Mouse (Mus musculus): ENCODE data around the gene Gnaz. TPM values are rescaled to one million over a fixed set of nuclear protein-coding genes. Genes with fewer than 3 reads are reported as not detected.

Gene Gnaz
- polyA plus RNA-seq, 1 experiment from 2014 or later, result 5.6 TPM

DNA sequence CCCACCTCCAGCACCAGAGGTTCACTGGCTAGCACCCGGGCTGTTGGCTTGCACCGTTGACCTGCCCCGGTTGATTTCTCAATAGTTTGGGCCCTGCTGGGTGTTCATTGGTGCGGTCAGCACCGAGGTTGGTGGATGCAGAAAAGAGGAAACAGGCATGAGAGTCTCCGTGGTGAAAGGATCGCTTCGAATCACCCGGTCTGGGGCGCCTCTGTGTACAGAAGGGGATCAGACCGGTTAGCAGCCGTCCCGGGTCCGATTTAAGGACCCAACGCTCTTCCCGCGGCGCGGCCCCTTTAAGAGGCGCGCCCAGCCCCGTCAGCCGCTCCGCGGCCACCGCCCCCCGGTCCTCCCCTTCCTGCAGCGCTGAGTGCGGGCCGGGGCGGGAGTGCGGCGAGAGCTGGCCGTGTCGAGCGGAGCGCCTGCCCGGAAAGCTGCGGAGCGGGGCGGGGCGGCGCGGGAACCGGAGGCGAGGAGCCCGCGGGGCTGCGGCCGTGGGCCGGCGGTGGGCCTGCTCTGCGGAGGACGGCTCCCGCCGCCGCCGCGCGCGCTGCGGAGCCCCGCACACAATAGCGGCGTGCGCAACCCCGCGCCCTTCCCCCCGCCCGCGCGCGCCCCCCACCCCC, 93.4 kb downstream of the Gnaz start, which contains the start of gene Bcr:
TSS of gene Bcr (plus strand) at position 376 of the 626 bp plus-strand sequence.
- ChIA-PET CTCF (interaction anchor here (0.7 to 5.4 kb wide), 12 partner anchors 18 to 109 kb away, joined by 3 to 99 read pairs (median 7); no protein-coding TSS in a partner anchor), POLR2A (interaction anchor here (2.8 kb wide), 1 partner anchor 91 kb away, joined by 14 read pairs; no protein-coding TSS in a partner anchor)
- no peak for TF ChIP-seq CTCF (IDR thresholded peaks at IDR 0.05)
- H3K27me3 ChIP-seq, result no peaks in the 10 kb centered on the region
- peak; percentile 84 for ATAC-seq
- in situ Hi-C loops (cut with MboI; ENCODE audit: low pct_unique_long_range_greater_than_20kb), result loop anchor here (25.0 kb wide), 1 partner anchor 377 kb away; no protein-coding TSS in a partner anchor
- no peak for DNase-seq (ENCODE audit: low read depth, low spot score)

GRCm38 (mm10) chr10:75060843-75061235, 93.9 kb downstream of the Gnaz start:
- DNase-seq (ENCODE audit: low read depth, low spot score) (no peak), ATAC-seq (no peak)
- POLR2A ChIA-PET, result interaction anchor here (2.8 kb wide), 1 partner anchor 90 kb away, joined by 14 read pairs; no protein-coding TSS in a partner anchor
- in situ Hi-C loops (cut with MboI; ENCODE audit: low pct_unique_long_range_greater_than_20kb), result loop anchor here (25.0 kb wide), 1 partner anchor 376 kb away; no protein-coding TSS in a partner anchor
- CTCF ChIA-PET, result interaction anchor here (1.4 to 5.4 kb wide), 2 partner anchors 67 to 91 kb away, joined by 4 to 99 read pairs; no protein-coding TSS in a partner anchor
- no peaks in the 10 kb centered on the region for H3K27me3 ChIP-seq
- no peak for TF ChIP-seq CTCF (IDR thresholded peaks at IDR 0.05)

DNA sequence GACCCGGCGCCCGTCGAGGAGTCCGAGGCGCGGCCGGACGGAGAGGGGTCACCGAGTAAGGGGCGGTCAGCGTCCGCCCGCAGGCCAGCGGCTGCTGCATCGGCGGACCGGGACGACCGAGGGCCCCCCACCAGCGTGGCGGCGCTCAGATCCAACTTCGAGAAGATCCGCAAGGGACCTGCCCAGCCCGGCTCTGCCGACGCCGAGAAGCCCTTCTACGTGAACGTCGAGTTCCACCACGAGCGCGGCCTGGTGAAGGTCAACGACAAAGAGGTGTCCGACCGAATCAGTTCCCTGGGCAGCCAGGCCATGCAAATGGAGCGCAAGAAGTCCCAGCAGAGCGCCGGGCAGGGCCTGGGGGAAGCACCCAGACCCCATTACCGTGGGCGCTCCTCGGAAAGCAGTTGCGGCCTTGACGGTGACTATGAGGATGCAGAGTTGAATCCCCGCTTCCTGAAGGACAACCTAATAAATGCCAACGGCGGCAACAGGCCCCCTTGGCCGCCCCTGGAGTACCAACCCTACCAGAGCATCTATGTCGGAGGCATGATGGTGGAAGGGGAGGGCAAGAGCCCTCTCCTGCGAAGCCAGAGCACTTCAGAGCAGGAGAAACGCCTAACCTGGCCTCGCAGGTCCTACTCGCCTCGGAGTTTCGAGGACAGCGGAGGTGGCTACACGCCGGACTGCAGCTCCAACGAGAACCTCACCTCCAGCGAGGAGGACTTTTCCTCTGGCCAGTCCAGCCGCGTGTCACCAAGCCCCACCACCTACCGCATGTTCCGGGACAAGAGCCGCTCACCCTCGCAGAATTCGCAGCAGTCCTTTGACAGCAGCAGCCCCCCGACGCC, 94.6 kb downstream of the Gnaz start:
- TF ChIP-seq CTCF (IDR thresholded peaks at IDR 0.05), result no peak
- CTCF ChIA-PET, result no interaction called here
- ATAC-seq (no peak), DNase-seq (ENCODE audit: low read depth, low spot score) (no peak)
- POLR2A ChIA-PET, result no interaction called here
- in situ Hi-C loops (cut with MboI; ENCODE audit: low pct_unique_long_range_greater_than_20kb), result loop anchor here (25.0 kb wide), 1 partner anchor 376 kb away; no protein-coding TSS in a partner anchor
- no peaks in the 10 kb centered on the region for H3K27me3 ChIP-seq

- ChIA-PET CTCF (no interaction called here), POLR2A (no interaction called here)
- no peak for TF ChIP-seq CTCF (IDR thresholded peaks at IDR 0.05)
- ATAC-seq (no peak), DNase-seq (ENCODE audit: low read depth, low spot score) (no peak)
- in situ Hi-C loops (cut with MboI; ENCODE audit: low pct_unique_long_range_greater_than_20kb), result loop anchor here (25.0 kb wide), 1 partner anchor 375 kb away; no protein-coding TSS in a partner anchor
- H3K27me3 ChIP-seq, result no peaks in the 10 kb centered on the region
These were observed 95.2 kb downstream of the Gnaz start for GRCm38 (mm10) chr10:75062189-75062561.

DNA sequence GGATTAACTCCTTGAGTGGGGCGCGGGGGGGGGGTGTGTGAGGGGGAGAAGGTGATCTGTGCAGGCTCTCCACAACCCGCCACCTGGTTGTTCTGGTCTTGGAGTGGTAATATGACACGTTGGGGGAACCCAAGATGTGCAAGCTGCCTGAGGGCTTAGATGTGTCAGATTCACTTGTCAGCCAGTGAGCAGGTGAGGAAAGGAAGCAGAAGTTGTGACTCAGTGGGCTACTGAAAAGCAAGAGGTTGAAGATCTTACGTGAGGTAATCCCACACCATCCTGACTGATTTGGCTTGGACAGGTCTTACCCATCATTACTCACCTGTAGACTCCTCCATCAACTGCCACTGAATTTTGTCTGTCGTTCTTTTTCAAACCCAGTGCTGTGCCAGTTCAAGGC, 95.6 kb downstream of the Gnaz start:
- TF ChIP-seq CTCF (IDR thresholded peaks at IDR 0.05), result no peak
- ATAC-seq (no peak), DNase-seq (ENCODE audit: low read depth, low spot score) (no peak)
- in situ Hi-C loops (cut with MboI; ENCODE audit: low pct_unique_long_range_greater_than_20kb), result loop anchor here (25.0 kb wide), 1 partner anchor 375 kb away; no protein-coding TSS in a partner anchor
- no peaks in the 10 kb centered on the region for H3K27me3 ChIP-seq
- POLR2A ChIA-PET, result no interaction called here
- CTCF ChIA-PET, result interaction anchor here (1.4 to 2.9 kb wide), 2 partner anchors 41 to 88 kb away, joined by 4 to 15 read pairs; no protein-coding TSS in a partner anchor

DNA sequence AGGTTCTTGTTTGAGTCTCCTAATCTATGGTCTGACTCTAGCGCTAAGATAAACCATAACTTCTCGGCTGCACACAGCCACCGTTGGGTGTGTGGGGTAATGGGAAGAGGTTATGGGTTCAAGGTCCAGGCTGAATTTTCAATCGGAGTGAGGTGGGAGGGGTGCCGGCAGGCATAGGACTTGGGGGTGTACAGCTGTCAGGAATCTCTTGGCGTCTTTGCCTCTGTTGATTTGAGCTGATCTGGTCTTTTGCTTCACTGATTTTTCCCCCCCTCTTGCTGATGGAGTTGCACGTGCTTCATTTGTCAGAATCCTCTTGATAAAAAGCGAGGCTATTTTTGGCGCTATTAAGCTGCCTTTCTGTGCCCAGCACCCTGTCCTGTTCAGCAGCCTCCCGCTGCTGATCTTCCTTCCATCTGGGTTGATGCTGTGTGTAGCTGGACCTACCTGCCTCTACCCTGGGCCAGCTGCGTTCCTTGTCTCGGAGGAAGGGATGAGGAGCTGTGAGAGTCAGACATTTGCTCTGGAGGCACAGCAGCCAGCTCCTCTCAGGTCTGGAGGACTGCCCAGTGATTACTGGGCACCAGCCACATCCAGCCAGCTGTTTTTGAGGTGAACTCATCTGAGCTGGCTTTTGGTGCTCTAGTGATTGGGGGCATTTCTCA, 96.5 kb downstream of the Gnaz start:
- no peak for ATAC-seq

DNA sequence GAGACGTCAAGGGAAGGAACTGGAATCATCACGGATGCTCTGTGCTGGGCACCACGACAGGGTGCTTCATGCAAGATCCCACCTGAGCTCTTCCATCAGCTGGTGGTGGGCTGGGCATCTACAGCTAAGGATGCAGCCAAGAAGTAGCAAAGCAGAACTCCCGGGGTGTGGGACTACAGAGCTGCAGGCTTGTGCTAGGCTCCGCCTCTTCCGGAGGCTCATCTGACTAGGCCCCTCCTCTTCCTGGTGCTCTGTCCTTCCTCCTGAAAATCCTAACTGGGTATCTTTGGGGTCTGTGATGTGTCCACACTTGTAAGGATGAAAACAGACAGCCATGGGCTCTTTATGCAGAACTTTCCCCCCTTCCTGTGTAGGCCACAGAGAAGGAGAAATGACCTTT, 98.7 kb downstream of the Gnaz start:
- H3K27me3 ChIP-seq, result no peaks in the 10 kb centered on the region
- CTCF ChIA-PET, result interaction anchor here (1.0 kb wide), 1 partner anchor 86 kb away, joined by 3 read pairs; no protein-coding TSS in a partner anchor
- ATAC-seq (no peak), DNase-seq (ENCODE audit: low read depth, low spot score) (no peak)
- POLR2A ChIA-PET, result no interaction called here
- no peak for TF ChIP-seq CTCF (IDR thresholded peaks at IDR 0.05)
- in situ Hi-C loops (cut with MboI; ENCODE audit: low pct_unique_long_range_greater_than_20kb), result loop anchor here (25.0 kb wide), 1 partner anchor 372 kb away; no protein-coding TSS in a partner anchor

More for the DNA sequence above, 96.5 kb downstream of the Gnaz start:
- in situ Hi-C loops (cut with MboI; ENCODE audit: low pct_unique_long_range_greater_than_20kb), result loop anchor here (25.0 kb wide), 1 partner anchor 374 kb away; no protein-coding TSS in a partner anchor
- H3K27me3 ChIP-seq, result no peaks in the 10 kb centered on the region
- TF ChIP-seq CTCF (IDR thresholded peaks at IDR 0.05), result no peak
- CTCF ChIA-PET, result interaction anchor here (1.4 to 2.9 kb wide), 2 partner anchors 40 to 87 kb away, joined by 4 to 15 read pairs; no protein-coding TSS in a partner anchor
- POLR2A ChIA-PET, result no interaction called here
- DNase-seq (ENCODE audit: low read depth, low spot score), result no peak

Other genes starting within 250 kb of the Gnaz start
- gene Rsph14, start 65.4 kb downstream of the Gnaz start, polyA plus RNA-seq (2021), result not detected
- gene Rab36, start 69.9 kb downstream of the Gnaz start, polyA plus RNA-seq (2021), result 16.3 TPM
- gene Bcr, start 93.4 kb downstream of the Gnaz start, polyA plus RNA-seq (2021), result 38.8 TPM
- gene Specc1l, start 244.9 kb downstream of the Gnaz start, polyA plus RNA-seq (2021), result 45.8 TPM